Mouse (Mus musculus) intestine, embryonic 16.5 days (tissue): ENCODE measurements at regions not wholly inside any gene's neighbourhood (a gene's known extent, or its start where the extent isn't known, plus 50 kb on each side); places are given as distances from the start of the nearest gene placed in this dataset.
"Not testable (repeated sequence)": the region's sequence is repeated elsewhere in the genome, so short reads cannot be mapped to it uniquely, and the experiment has no call there.

Experiments used
- ATAC-seq: fragments of 200-750 bp; cut with Nextera tagmentation; 2 replicates; pipeline ENCODE4 v1.8.0; 2017; ENCODE audit warnings: moderate TSS enrichment, moderate library complexity
- H3K27ac ChIP-seq: fragments of 300-500 bp; sonication (generic); 2 replicates; pipeline ENCODE4 v1.5.1; 2014; ENCODE audit warnings: mild to moderate bottlenecking, low read length
- H3K27me3 ChIP-seq: fragments of 300-500 bp; sonication (generic); replicated peaks from 2 replicates; pipeline ENCODE4 v1.6.1; 2014; ENCODE audit warnings: low read length, control low read depth, mixed read lengths; ENCODE audit not compliant: control insufficient read depth, insufficient read depth
- H3K36me3 ChIP-seq: fragments of 300-500 bp; sonication (generic); 2 replicates; pipeline ENCODE4 v1.6.1; 2014; ENCODE audit warnings: low read length, control low read depth; ENCODE audit not compliant: control insufficient read depth, insufficient read depth
- H3K4me1 ChIP-seq: fragments of 300-500 bp; sonication (generic); 2 replicates; pipeline ENCODE4 v1.6.1; 2014; ENCODE audit warnings: low read length, control low read depth, mixed read lengths; ENCODE audit not compliant: control insufficient read depth, insufficient read depth
- H3K4me2 ChIP-seq: fragments of 300-500 bp; sonication (generic); 2 replicates; pipeline ENCODE4 v1.6.1; 2014; ENCODE audit warnings: low read depth, low read length, control low read depth
- H3K4me3 ChIP-seq: fragments of 300-500 bp; sonication (generic); 2 replicates; pipeline ENCODE4 v1.5.1; 2014; ENCODE audit warnings: mild to moderate bottlenecking, low read length
- H3K9ac ChIP-seq: fragments of 300-500 bp; sonication (generic); 2 replicates; pipeline ENCODE4 v1.6.1; 2014; ENCODE audit warnings: low read depth, low read length
- H3K9me3 ChIP-seq: fragments of 300-500 bp; sonication (generic); 2 replicates; pipeline ENCODE4 v1.6.1; 2016; ENCODE audit warnings: low read length, control low read depth; ENCODE audit not compliant: control insufficient read depth
- WGBS: fragments of 180-500 bp; shearing (Covaris S2); extraction: QIAGEN DNeasy Blood & Tissue Kit; methylation state at CpG from one replicate; pipeline ENCODE4 v1.1.7; 2014; 5-methylcytosine and 5-hydroxymethylcytosine counted together

- Histone ChIP-seq H3K4me3 (no peak overlapping the region), H3K9ac (no peak overlapping the region), H3K9me3 (no peaks in the 10 kb centered on the region), H3K36me3 (no peaks in the 10 kb centered on the region), H3K27me3 (no peaks in the 10 kb centered on the region), H3K4me2 (no peak overlapping the region), H3K27ac (no peak overlapping the region), H3K4me1 (no peaks in the 10 kb centered on the region)
- no peak for ATAC-seq
- 86% methylated on average over 6 of the region's 6 CpGs for WGBS
These were observed 50.7 kb upstream of the Rabgap1l start for GRCm38 (mm10) chr1:160843671-160844070.

- H3K4me1 ChIP-seq, H3K9ac ChIP-seq, H3K27ac ChIP-seq, H3K4me3 ChIP-seq, H3K9me3 ChIP-seq, ATAC-seq, H3K36me3 ChIP-seq, H3K27me3 ChIP-seq, H3K4me2 ChIP-seq: not testable (repeated sequence)
- 87% methylated on average over 4 of the region's 4 CpGs for WGBS
These were observed 51.7 kb upstream of the Rabgap1l start for GRCm38 (mm10) chr1:160844709-160845108.

GRCm38 (mm10) chr1:160850674-160851073 lies 55.5 kb upstream of the Rc3h1 start:
- H3K27ac ChIP-seq, result 0 out of 2 replicates have a peak overlapping the region, but pooled peaks have one; percentile 10
- WGBS, result 52% methylated on average over 1 of the region's 1 CpGs
- no peaks in the 10 kb centered on the region for H3K27me3 ChIP-seq
- ATAC-seq, result peak; percentile 87
- H3K4me2 ChIP-seq, result no peak overlapping the region
- H3K36me3 ChIP-seq, result no peaks in the 10 kb centered on the region
- no peak overlapping the region for H3K9ac ChIP-seq
- H3K4me3 ChIP-seq, result no peak overlapping the region
- H3K9me3 ChIP-seq, result no peaks in the 10 kb centered on the region
- H3K4me1 ChIP-seq, result no peaks in the 10 kb centered on the region

- Histone ChIP-seq H3K9ac (no peak overlapping the region), H3K27ac (no peak overlapping the region), H3K27me3 (no peaks in the 10 kb centered on the region), H3K4me1 (no peaks in the 10 kb centered on the region), H3K4me2 (no peak overlapping the region), H3K9me3 (no peaks in the 10 kb centered on the region), H3K36me3 (no peaks in the 10 kb centered on the region), H3K4me3 (no peak overlapping the region)
- no peak for ATAC-seq
- WGBS, result 82% methylated on average over 5 of the region's 5 CpGs
These were observed 51.8 kb upstream of the Rc3h1 start for GRCm38 (mm10) chr1:160854410-160854809.

GRCm38 (mm10) chr1:160855411-160855810 lies 50.8 kb upstream of the Rc3h1 start:
- H3K36me3 ChIP-seq, result no peaks in the 10 kb centered on the region

GRCm38 (mm10) chr1:160855926-160856620 lies 50.1 kb upstream of the Rc3h1 start:
- Histone ChIP-seq H3K9ac (no peak overlapping the region), H3K27ac (no peak overlapping the region), H3K4me3 (no peak overlapping the region), H3K4me2 (no peak overlapping the region), H3K9me3 (no peaks in the 10 kb centered on the region), H3K4me1 (no peaks in the 10 kb centered on the region), H3K36me3 (no peaks in the 10 kb centered on the region), H3K27me3 (no peaks in the 10 kb centered on the region)
- no peak for ATAC-seq
- 66% methylated on average over 9 of the region's 9 CpGs for WGBS

More at GRCm38 (mm10) chr1:160855411-160855810, 50.8 kb upstream of the Rc3h1 start:
- no peak overlapping the region for H3K27ac ChIP-seq
- ATAC-seq, result no peak
- no peaks in the 10 kb centered on the region for H3K27me3 ChIP-seq
- 88% methylated on average over 3 of the region's 3 CpGs for WGBS
- no peak overlapping the region for H3K4me3 ChIP-seq
- no peak overlapping the region for H3K4me2 ChIP-seq
- H3K9ac ChIP-seq, result no peak overlapping the region
- no peaks in the 10 kb centered on the region for H3K4me1 ChIP-seq
- no peaks in the 10 kb centered on the region for H3K9me3 ChIP-seq
